In genomic region chr1:192347327-192347726, GRCm38 (mm10) we compare ENCODE assay signal across 16 mouse cellular contexts.
A peak's percentile ranks its signal among the peaks of the same experiment; 100 is the strongest.
DNase-seq lines count a peak whose midpoint lies in the region; ATAC-seq and TF ChIP-seq lines count a peak whose summit lies in the region.
"Had no signal": no experiment of that assay in that cellular context is flagged by ENCODE, and none has a peak within 500 bp of the region (broad histone marks: within the 10 kb centered on the region; RNA-seq: fewer than 3 reads in every experiment).

No protein-coding gene starts in this region.

- no peaks in the 10 kb centered on the region for H3K36me3 ChIP-seq in hindbrain, postnatal 0 days (ENCODE audit: insufficient read depth, low read length)
- H3K36me3 ChIP-seq in hindbrain, embryonic 10.5 days, result no peaks in the 10 kb centered on the region
- H3K36me3 ChIP-seq: heart, embryonic 12.5 days; intestine, embryonic 15.5 days; midbrain, embryonic 15.5 days had no signal

- no peak for ATAC-seq in hindbrain, postnatal 0 days
- ATAC-seq: intestine, embryonic 15.5 days; midbrain, embryonic 15.5 days had no signal

- WGBS in hindbrain, postnatal 0 days, result 80% methylated on average over 5 of the region's 5 CpGs
- 82% methylated on average over 5 of the region's 5 CpGs for WGBS in hindbrain, embryonic 10.5 days

- H3K9ac ChIP-seq in hindbrain, postnatal 0 days (replicated peaks; ENCODE audit: low read length), result no peak overlapping the region
- H3K9ac ChIP-seq: heart, embryonic 12.5 days; hindbrain, embryonic 14.5 days; intestine, embryonic 15.5 days; midbrain, embryonic 15.5 days had no signal

- DNase-seq in hindbrain, postnatal 0 days (ENCODE audit: low spot score), result peak; percentile 11
- DNase-seq in hindbrain, embryonic 10.5 days (ENCODE audit: low spot score), result no peak
- DNase-seq in left cerebral cortex, adult 2 months (ENCODE audit: extremely low spot score in 1 of 2, low spot score in 2 of 2), result no peak
- no peak for DNase-seq in left cerebral cortex, postnatal 14 days (ENCODE audit: low spot score in 2 of 2)
- peak; percentile 40 to 47 for DNase-seq in cerebellum, postnatal 10 days
- no peak for DNase-seq in gastrocnemius, postnatal 10 days
- DNase-seq in lung, postnatal 14 days, result no peak
- DNase-seq: adrenal gland, postnatal 36 days; lung, adult 18-20 months; thymus, postnatal 36 days had no signal

- intact Hi-C loops in left cerebral cortex, adult 2 months (cut with DNase I), result no loop called here
- intact Hi-C loops in left cerebral cortex, postnatal 14 days (cut with DNase I), result no loop called here

- TF ChIP-seq CTCF in hindbrain, postnatal 0 days (IDR thresholded peaks at IDR 0.05; ENCODE audit: low read depth), result no peak
- no peak for TF ChIP-seq CTCF in left cerebral cortex, adult 2 months (IDR thresholded peaks at IDR 0.05)

- H3K9me3 ChIP-seq in hindbrain, postnatal 0 days (ENCODE audit: low read length), result 0 out of 2 replicates have a peak, but pooled peaks cover 3% of the 10 kb centered on the region
- H3K9me3 ChIP-seq in hindbrain, embryonic 10.5 days, result peaks cover 4% of the 10 kb centered on the region; the same call in 1 of the 2 replicates
- H3K9me3 ChIP-seq: heart, embryonic 12.5 days; intestine, embryonic 15.5 days; midbrain, embryonic 15.5 days had no signal

- 0 out of 2 replicates have a peak, but pooled peaks cover 6% of the 10 kb centered on the region for H3K4me1 ChIP-seq in hindbrain, postnatal 0 days (ENCODE audit: insufficient read depth, low read length)
- H3K4me1 ChIP-seq in hindbrain, embryonic 10.5 days (replicated peaks), result 0 out of 2 replicates have a peak, but pooled peaks cover 4% of the 10 kb centered on the region
- H3K4me1 ChIP-seq: intestine, embryonic 15.5 days; midbrain, embryonic 15.5 days had no signal

- H3K4me3 ChIP-seq in hindbrain, postnatal 0 days (ENCODE audit: low read length), result no peak overlapping the region
- no peak overlapping the region for H3K4me3 ChIP-seq in hindbrain, embryonic 10.5 days
- H3K4me3 ChIP-seq in left cerebral cortex, adult 2 months, result no peak overlapping the region
- H3K4me3 ChIP-seq: heart, embryonic 12.5 days; intestine, embryonic 15.5 days; midbrain, embryonic 15.5 days; myocyte had no signal

- H3K27me3 ChIP-seq in hindbrain, postnatal 0 days (ENCODE audit: insufficient read depth, low read length), result no peaks in the 10 kb centered on the region
- H3K27me3 ChIP-seq in hindbrain, embryonic 10.5 days (ENCODE audit: insufficient read depth, poor library complexity, severe bottlenecking), result no peaks in the 10 kb centered on the region
- H3K27me3 ChIP-seq: intestine, embryonic 15.5 days; midbrain, embryonic 15.5 days had no signal

- no peak overlapping the region for H3K4me2 ChIP-seq in hindbrain, postnatal 0 days (ENCODE audit: low read depth, low read length)
- H3K4me2 ChIP-seq: heart, embryonic 12.5 days; hindbrain, embryonic 14.5 days; intestine, embryonic 15.5 days; liver, embryonic 11.5 days; midbrain, embryonic 15.5 days had no signal

- no peak overlapping the region for H3K27ac ChIP-seq in hindbrain, postnatal 0 days
- H3K27ac ChIP-seq in hindbrain, embryonic 10.5 days, result no peak overlapping the region
- H3K27ac ChIP-seq in left cerebral cortex, adult 2 months, result peak overlapping the region; percentile 77; the same call in 1 of the 2 replicates
- H3K27ac ChIP-seq: hindbrain, embryonic 14.5 days; intestine, embryonic 15.5 days; midbrain, embryonic 15.5 days had no signal

Comparison
In these comparisons a context has a peak if more than half of its experiments do, and no peak if none do; other contexts are left out.
1. DNase-seq: peak in hindbrain, postnatal 0 days (single experiment) and cerebellum, postnatal 10 days (2 of 2); none in hindbrain, embryonic 10.5 days (single experiment), left cerebral cortex, adult 2 months (0 of 2), left cerebral cortex, postnatal 14 days (0 of 2), gastrocnemius, postnatal 10 days (single experiment) and lung, postnatal 14 days (single experiment).